Mouse (Mus musculus): ENCODE results near the gene Sdr9c7.
A peak's percentile ranks its signal among the peaks of the same experiment; 100 is the strongest.
"Not testable (repeated sequence)": the region's sequence is repeated elsewhere in the genome, so short reads cannot be mapped to it uniquely, and the experiment has no call there.

The Sdr9c7 gene

DNA sequence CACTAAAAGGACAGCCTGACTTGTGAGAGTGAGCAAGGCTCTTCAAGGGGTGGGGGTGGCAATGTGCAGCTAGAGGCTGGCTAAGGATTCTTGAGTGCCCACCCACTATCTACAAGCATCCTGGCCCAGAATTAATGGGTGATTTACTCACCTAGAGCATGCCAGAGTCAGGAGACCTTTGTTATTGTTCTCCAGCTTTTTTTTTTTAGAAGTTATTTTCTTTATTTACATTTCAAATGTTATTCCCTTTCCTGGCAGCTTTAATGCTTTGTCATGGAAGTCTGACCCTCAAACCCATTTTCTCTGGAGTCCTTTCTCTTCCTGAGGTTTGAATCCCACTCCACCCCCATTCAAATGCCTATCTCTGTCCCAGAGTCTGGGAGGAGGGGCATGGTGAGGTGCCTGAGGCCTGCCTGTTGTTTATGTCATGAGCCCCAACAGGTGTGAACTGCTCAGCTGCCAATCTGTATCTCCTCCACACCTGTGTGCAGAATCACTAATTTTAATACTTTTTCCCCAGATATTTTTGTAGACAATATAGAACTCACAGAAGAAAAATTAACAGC, 9.2 kb downstream of the Sdr9c7 start:
- DNase-seq (ENCODE audit: low spot score in 2 of 2), result no peak

DNA sequence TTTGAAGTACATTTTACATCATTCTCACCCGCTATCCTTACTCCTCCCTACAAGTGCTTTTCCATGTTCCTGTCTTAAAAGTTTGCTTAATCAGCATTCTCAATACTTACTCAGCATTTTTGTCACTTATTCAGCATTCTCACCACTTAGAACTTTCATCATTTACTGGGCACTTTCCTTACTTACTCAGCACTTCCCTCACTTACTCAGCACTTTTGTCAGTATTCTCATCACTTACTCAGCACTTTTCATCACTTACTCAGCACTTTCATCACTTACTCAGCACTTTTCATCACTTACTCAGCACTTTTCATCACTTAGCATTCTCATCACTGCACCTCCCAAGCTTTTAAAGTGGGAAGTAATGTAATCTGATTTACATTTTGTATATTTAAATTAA, 17.3 kb downstream of the Sdr9c7 start:
- DNase-seq (ENCODE audit: low spot score in 2 of 2), result no peak

DNA sequence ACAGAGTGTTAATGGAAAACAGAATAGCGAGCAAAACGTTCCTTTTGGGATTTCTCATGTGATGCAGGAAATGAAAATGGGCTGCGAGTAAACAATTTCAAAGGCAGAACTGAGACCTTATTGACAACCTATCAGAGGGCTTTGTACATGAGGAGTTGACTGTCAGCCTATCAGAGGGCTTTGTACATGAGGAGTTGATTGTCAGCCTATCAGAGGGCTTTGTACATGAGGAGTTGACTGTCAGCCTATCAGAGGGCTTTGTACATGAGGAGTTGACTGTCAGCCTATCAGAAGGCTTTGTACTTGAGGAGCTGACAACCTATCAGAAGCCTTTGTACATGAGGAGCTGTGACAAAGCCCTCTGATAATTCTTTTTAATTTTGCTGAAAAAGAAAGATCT, 18.9 kb downstream of the Sdr9c7 start:
- DNase-seq (ENCODE audit: low spot score in 2 of 2), result not testable (repeated sequence)

DNA sequence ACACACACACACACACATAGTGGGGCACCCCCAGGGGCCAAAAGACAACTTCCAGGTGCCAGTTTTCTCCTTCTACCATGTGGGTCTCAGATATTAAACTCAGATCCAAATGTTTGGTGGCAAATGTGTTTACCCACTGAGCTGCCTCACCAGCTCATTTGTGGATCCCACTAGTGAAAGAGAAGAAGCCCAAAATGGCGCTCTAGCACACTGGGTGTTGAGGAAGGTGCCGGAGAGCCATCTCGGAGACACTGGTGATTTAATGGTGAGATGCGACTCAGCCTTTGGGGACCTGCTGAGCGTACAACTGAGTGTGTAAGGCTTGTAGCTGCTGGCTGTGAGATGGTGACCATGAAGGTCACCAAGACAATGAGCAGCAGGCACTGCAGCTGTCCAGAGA, 19.3 kb downstream of the Sdr9c7 start:
- no peak for DNase-seq (ENCODE audit: low spot score in 2 of 2)

DNA sequence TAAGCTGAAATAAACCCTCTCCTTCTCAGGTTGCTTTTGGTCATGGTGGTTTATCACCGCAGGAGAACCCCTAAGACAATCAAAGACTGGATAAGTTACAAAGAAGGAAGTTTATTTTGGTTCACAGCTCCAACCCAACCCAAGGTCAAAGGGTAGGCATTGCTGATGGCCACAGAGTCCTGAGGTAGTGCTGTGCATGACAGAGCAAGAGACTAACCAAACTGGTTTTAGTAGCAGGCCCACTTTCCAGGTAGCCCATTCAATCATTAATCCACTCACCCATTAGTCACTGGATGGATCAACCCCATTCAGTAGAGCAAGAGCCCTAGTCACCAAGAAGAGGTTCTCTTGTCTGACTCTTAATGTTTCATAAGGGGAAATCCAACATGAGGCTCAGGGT, 23.9 kb downstream of the Sdr9c7 start:
- DNase-seq (ENCODE audit: low spot score in 2 of 2), result no peak

DNA sequence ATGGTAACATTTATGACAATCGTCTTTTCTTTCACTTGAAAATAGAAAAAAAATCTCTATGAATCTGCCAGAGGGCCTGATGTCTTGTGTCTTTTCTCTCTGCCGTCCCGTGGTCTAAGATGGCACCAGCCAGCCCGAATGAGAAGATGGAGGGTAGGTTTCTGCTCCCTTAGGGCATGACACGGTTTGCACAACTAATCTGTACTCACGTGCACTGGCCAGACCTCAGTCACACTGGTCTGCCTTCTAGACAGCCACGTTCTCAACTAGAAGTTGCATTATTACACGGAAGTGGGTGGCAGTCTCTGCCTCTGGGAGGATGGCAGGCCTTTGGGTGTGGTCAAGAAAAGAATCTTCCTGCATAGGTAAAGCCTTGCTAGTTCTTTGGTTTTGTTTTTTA, 24.7 kb downstream of the Sdr9c7 start:
- DNase-seq (ENCODE audit: low spot score in 2 of 2), result no peak

DNA sequence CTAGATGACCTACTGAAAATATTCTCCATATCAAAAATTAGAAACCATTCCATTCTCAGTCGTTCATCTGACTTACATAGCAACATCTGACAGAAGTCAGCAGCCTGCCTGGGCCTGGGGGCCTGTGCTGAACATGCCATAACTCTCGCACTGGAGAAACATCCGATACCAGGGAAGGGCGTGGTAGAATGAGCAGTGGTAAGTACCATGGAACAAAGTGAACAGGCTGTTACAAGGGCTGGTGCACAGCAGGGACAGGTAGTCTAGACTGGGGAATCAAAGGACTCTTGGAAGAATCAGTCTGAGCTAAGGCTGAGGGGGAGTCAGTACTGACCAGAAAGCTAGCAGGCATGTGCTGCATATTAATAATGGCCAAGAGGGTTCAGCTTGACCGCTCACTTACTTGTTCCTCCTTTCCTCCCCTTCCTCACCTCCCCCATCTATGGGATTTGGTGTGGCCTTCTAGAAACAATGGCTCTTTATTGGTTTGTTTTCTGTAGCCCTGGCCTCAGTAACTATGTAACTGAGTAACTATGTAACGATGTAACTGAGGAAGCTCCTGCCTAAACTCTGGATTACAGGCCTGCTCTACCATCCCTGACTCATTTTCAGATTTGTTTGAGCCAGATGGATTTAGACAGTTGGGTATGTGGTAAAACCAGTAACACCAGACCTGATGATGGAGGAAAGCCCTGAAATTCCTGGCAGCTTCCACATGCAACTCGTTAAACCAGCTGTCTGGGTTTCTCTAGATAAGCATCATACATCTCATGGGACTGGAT, 26.5 kb downstream of the Sdr9c7 start:
- DNase-seq (ENCODE audit: low spot score in 2 of 2), result no peak

DNA sequence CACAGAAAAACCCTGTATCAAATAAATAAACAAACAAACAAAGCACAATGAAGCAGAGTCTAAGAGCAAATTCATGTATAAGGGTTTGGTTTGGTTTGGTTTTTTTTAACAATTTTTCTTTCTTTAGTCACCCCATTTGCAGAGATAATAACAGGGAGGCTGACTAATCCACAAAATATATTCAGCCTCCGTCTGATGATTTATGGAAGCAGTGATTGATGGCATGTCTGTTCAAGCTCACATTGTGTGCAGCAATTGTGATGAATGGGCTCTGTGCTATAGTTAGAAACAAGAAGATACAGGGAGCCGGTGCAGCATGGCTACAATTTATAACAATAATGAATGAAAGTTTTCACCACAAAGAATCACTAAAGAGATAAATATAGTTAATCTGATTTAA, 29.4 kb downstream of the Sdr9c7 start:
- DNase-seq (ENCODE audit: low spot score in 2 of 2), result no peak

DNA sequence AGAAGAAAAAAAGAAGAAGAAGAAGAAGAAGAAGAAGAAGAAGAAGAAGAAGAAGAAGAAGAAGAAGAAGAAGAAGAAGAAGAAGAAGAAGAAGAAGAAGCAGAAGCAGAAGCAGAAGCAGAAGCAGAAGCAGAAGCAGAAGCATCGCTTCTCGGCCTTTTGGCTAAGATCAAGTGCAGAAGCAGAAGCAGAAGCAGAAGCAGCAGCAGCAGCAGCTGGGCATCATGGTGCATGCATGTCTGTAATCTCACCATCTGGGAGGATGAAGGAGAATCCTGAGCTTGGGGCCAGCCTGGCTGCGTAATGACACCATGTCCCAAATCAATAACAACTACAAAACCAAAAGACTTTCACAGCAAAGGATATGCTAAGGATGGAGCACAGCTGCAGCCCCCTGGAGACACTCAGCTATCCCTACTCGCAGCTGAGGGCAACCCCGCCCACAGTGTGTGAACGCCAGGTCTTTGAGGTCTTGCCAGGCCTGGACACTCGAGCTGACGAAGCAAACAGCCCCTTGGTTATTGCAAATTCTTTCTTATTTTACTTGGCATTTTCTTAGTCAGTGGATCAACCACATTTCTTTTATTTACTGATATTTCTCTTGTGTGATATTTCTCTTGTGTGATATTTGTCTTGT, 34.1 kb downstream of the Sdr9c7 start:
- no peak for DNase-seq (ENCODE audit: low spot score in 2 of 2)

DNA sequence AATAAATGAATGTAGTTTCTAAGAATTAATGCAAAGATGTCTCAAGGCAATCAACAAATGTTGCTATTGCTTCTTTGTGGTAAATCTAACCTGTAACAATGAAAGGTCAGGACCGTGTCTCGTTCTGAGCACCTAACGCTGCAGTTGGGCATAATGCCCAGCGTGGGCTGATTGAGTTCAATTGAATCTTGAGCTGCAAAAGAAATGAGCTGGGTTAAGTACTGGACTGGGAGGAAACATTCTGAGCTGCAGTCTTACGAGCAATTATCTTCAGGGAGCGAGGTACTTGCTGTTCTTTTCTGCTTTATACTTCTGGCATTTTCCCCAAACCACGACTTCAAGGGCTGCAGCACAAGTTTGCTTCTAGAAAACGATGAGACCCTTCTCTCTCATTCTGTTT, 38.0 kb downstream of the Sdr9c7 start:
- DNase-seq (ENCODE audit: low spot score in 2 of 2), result peak in 1 of 2 experiments; percentile 54

DNA sequence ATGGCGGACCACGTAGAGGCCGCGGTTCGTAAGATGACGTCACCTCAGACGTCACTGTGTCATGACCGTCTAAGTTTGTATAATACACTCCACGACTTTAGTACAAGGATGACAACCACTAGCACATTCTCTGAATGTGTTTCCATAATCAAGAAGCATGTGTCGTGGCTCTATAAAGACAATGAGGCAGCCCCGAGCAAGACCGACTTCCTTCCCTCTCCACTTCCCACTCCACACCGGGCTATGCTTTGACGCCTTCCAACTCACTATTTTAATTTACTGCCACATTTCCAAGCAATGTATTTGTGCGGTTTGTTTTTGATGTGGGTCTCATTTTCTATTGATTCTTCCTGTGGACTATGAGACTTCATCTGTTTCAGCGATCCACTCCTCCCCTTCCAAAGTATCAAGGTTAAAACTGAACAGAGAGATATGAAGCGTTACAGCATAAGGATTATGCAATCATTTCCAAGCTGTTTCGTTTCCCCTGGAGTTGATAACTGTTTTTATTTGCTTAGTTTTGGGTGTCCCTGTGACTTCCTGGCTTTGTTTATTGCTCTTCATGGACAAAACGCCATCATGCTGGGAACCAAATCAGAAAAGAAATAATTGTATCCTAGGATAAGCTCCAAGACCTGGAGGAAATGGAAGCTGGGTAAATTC, 38.6 kb downstream of the Sdr9c7 start:
- no peak for DNase-seq (ENCODE audit: low spot score in 2 of 2)

DNA sequence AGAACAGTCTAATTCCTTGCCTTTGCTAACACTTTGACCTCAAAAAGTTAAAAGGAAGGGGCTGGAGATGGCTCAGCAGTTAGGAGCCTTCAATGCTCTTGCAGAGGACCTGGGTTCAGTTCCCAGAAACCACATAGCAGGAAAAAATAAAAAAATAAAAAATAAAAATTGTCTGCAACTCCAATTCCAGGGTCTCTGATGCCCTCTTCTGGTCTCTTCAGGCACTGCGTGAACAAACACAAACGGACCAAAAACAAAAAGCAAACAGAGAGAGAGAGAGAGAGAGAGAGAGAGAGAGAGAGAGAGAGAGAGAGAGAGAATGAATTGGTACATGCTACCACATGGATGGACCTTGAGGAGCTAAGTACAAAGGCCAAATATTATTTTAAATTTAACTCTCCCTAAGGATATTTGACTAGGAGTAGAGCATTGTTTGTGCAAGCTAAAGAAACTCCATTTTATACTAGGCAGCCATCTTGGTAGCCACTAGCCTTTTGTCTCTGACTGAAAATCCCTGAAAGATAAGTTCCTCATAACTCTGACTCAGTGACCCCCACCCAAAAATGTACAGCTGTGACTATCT, 39.2 kb downstream of the Sdr9c7 start:
- DNase-seq (ENCODE audit: low spot score in 2 of 2), result peak; percentile 47 to 70

DNA sequence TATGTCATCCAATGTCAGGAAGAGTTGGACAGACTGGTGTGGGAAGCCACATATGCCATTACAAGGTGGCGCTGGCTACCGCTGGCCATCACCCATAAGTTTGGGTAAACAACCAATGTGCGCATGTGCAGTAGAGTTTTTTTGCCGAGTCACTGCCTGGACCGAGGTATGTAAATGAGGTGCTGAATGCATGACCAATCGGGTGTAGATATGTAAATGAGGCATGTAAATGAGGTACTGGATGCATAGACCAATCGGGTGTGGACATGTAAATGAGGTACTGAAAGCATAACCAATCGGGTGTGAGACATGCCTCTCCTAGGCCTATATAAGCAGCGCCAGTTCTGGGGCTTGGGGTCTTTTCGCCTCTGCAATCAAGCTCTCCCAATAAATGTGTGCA, 41.3 kb downstream of the Sdr9c7 start:
- DNase-seq (ENCODE audit: low spot score in 2 of 2), result not testable (repeated sequence)

DNA sequence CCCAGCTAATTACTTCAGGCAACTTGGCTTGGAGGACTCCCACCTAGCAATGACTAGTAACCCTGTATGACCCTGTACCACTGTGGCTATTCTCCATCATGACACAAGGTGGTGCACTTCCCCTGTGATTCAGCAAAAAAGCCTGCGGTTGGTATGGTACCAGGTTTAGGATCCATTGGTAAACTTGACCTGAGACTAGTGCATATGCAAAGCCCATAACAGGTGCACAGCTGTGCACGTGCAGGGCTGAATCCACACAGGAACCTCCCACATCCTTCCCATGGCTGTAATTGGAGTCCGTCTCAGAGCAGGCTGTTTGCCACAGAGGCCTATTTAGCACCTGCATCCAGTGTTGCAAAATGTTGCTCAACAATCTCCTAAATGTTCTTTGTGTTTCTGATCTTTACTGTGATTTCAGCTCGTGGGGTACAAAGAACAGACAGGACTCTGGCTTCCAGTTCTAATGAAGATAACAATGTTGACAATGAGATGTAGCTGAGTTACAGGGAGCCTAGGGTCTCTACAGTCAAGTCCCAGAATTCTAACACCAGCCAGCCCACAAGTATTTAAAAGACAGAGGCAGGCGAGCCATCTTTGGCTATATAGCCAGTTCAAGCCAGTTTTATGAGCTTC, 47.2 kb downstream of the Sdr9c7 start:
- no peak for DNase-seq (ENCODE audit: low spot score in 2 of 2)

DNA sequence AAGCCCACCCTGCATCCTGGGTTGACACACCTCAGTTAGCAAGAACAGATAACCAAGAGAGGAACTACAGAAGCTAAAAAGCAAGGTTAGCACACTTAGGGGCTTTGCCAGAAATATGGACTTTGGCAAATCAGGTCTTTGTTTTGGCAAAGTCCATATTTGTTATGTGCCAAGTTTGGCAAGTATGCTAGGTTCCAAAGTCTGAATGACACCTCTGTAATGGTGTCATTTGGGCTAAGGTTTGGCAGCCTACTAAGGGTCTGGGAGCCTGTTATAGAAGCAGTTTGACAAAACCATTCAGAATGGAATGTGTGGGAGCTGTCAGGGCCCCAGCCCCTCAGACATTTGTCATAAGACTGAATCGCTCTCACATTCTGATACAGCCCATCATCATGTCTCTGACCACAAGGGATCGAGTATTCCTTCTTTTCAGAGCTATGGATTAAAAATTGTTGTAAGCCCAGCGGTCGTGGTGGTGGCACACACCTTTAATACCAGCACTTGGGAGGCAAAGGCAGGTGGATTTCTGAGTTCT, 51.3 kb downstream of the Sdr9c7 start:
- DNase-seq (ENCODE audit: low spot score in 2 of 2), result no peak

DNA sequence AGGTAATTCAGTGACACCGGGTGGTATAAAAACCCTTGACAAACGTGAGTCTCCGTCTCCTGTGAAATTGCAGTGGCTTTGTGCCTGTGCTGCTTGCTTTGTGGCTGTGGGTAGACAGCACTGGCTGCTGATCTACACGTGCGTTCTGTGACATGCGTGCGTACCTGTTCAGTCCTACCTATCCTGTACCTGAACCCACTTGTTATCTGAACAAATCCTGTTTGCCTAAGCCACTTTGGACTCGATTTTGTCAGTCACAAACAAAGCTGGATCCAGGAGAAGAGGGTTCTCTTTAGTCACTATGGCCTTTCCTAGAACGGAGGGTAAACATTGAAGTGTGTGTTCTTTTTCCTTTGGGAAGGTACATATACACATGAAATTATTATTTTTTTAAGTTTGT, 53.1 kb downstream of the Sdr9c7 start:
- DNase-seq (ENCODE audit: low spot score in 2 of 2), result no peak

DNA sequence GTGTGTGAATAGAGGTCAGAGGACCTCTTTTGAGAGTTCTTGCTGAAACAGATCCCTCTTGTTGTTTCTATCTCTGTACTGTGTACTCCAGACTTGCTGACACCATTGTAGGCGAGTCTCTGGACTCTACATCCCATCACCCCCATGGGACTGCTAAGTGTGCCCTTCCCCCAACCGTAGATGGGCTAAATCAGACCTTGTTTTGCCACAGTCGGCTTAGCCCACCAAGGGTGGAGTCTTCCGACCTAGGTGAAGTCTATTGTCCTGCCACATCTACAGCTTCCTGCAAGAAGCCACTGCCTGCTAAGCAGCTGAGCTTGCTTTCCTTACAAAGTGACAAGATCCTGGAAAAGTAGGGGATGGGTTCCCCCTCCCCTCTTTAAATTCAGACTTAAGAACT, 53.5 kb downstream of the Sdr9c7 start:
- no peak for DNase-seq (ENCODE audit: low spot score in 2 of 2)

DNA sequence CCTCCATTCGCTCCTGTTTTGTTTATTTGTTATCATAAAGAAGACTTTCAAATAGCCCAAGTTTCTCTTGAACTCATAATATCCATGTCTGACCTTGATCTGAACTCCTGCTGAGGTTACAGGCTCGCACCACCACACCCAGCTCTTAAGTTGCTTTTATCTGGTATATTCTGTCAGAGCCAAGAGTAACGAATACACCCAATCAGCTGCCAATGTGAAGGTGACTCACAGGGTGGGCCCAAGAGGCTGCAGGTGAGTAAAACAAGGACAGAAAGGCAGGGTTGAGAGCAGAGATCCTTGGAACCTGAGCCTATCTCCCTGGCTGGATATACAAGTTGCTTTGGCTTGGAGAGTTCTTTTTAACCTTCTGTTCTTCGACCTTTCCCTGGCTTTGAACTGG, 56.7 kb downstream of the Sdr9c7 start:
- DNase-seq (ENCODE audit: low spot score in 2 of 2), result no peak

DNA sequence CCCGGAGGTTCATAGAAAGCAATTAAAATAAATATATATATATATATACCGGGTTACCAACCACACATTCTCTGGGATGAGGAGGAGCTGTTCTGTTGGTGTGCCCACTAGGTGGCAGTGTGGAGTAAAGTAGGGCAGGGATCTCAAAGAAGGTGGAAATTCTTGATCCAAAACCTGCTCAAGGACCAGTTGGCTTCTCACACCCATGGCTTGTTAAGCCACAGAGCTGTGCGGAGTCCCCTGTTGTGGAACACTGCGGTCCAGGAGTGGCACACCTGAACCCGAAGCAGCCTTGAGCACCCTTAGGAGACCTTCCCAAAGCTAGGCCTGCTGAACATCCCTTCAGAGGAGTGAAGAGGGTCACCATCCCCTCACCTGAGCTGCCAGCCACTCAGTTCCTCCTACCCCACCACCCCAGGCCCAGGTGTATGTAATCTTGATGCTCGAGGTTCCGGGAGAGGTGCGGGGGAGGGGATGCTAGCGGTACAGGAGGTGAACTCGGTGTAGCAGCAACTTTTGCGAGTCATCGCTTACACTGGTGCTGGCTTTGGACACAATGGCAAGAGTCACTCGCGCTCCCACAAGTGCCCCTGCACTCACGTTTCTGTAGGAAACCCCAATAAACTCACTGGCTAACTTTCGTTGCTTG, 58.0 kb downstream of the Sdr9c7 start:
- peak; percentile 33 to 86 for DNase-seq (ENCODE audit: low spot score in 2 of 2)

DNA sequence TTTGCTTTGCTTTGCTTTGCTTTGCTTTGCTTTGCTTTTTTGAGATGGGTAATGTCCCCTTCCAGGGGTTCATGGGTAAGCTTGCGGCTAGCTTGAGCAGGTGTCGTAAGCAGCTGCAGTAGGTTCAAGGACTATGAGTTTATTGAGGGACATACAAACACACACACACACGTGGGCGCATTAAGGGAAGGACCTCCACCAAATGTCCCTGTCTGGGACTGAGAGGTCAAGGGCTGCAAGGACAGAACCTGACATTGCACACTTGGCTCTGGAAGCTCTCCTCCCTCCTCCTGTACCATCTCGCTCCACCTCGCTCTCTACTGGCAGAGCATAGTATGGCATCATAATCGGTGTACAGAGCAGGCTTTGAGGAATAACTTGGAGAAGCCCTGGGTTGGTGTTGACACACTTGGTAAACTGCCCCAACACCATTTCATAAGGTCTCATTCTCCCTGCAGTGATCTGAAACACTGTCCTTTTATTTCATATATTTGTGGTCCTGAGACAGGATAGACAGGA, 60.9 kb downstream of the Sdr9c7 start:
- DNase-seq (ENCODE audit: low spot score in 2 of 2), result no peak

Data from urinary bladder, postnatal 4 days (tissue).